Mouse (Mus musculus) hindbrain, postnatal 0 days (tissue): Measurements from ENCODE around the gene Emp2. TPM values are rescaled to one million over a fixed set of nuclear protein-coding genes. Genes with fewer than 3 reads are reported as not detected.
"Not testable (repeated sequence)": the region's sequence is repeated elsewhere in the genome, so short reads cannot be mapped to it uniquely, and the experiment has no call there.

Experiments used
- ATAC-seq: fragments of 200-750 bp; cut with Nextera tagmentation; 2 replicates; pipeline ENCODE4 v1.8.0; 2017; ENCODE audit warnings: mild to moderate bottlenecking, moderate TSS enrichment, moderate library complexity
- DNase-seq: peaks from one replicate; pipeline ENCODE4 v3.0.0-alpha.2; 2015; ENCODE audit warnings: low spot score
- H3K27ac ChIP-seq: fragments of 300-500 bp; sonication (generic); 2 replicates; pipeline ENCODE4 v1.5.1; 2014; ENCODE audit warnings: mild to moderate bottlenecking
- H3K27me3 ChIP-seq: fragments of 300-500 bp; sonication (generic); 2 replicates; pipeline ENCODE4 v1.6.1; 2014; ENCODE audit warnings: low read length, mixed read lengths; ENCODE audit not compliant: insufficient read depth
- H3K36me3 ChIP-seq: fragments of 300-500 bp; sonication (generic); 2 replicates; pipeline ENCODE4 v1.6.1; 2014; ENCODE audit warnings: low read length, mixed read lengths; ENCODE audit not compliant: insufficient read depth
- H3K4me1 ChIP-seq: fragments of 300-500 bp; sonication (generic); 2 replicates; pipeline ENCODE4 v1.6.1; 2014; ENCODE audit warnings: antibody characterized with exemption, low read length, mixed read lengths; ENCODE audit not compliant: insufficient read depth
- H3K4me2 ChIP-seq: fragments of 300-500 bp; sonication (generic); 2 replicates; pipeline ENCODE4 v1.6.1; 2014; ENCODE audit warnings: low read depth, mild to moderate bottlenecking, low read length, moderate library complexity, mixed read lengths
- H3K4me3 ChIP-seq: fragments of 300-500 bp; sonication (generic); 2 replicates; pipeline ENCODE4 v1.5.1; 2014; ENCODE audit warnings: low read length
- H3K9ac ChIP-seq: fragments of 300-500 bp; sonication (generic); replicated peaks from 2 replicates; pipeline ENCODE4 v1.6.1; 2014; ENCODE audit warnings: mild to moderate bottlenecking, low read length, moderate library complexity, mixed read lengths
- H3K9me3 ChIP-seq: fragments of 300-500 bp; sonication (generic); 2 replicates; pipeline ENCODE4 v1.6.1; 2016; ENCODE audit warnings: low read length, mixed read lengths
- CTCF ChIP-seq: IDR thresholded peaks from 2 replicates; pipeline ENCODE4 v1.5.1; 2016; ENCODE audit warnings: antibody characterized with exemption, control low read depth, low read depth
- WGBS: fragments of 180-500 bp; shearing (Covaris S2); extraction: QIAGEN DNeasy Blood & Tissue Kit; methylation state at CpG from one replicate; pipeline ENCODE4 v1.1.7; 2014; 5-methylcytosine and 5-hydroxymethylcytosine counted together
- polyA plus RNA-seq: library from polyadenylated mRNA; unstranded; fragments of >200 nt; fragmentation: Nextera tagmentation; extraction: Ambion mirVana; gene quantifications from 2 replicates; pipeline ENCODE4 v1.2.1, GENCODE M21; 2015
- total RNA-seq: library from RNA; depleted of rRNA; stranded (reverse); fragments of >200 nt; gene quantifications from 2 replicates; pipeline ENCODE4 v1.2.3, GENCODE M21; 2014

Gene Emp2
- total and polyA plus RNA-seq, 2 experiments from 2014 or later: 26.6 to 30.7 TPM

DNA sequence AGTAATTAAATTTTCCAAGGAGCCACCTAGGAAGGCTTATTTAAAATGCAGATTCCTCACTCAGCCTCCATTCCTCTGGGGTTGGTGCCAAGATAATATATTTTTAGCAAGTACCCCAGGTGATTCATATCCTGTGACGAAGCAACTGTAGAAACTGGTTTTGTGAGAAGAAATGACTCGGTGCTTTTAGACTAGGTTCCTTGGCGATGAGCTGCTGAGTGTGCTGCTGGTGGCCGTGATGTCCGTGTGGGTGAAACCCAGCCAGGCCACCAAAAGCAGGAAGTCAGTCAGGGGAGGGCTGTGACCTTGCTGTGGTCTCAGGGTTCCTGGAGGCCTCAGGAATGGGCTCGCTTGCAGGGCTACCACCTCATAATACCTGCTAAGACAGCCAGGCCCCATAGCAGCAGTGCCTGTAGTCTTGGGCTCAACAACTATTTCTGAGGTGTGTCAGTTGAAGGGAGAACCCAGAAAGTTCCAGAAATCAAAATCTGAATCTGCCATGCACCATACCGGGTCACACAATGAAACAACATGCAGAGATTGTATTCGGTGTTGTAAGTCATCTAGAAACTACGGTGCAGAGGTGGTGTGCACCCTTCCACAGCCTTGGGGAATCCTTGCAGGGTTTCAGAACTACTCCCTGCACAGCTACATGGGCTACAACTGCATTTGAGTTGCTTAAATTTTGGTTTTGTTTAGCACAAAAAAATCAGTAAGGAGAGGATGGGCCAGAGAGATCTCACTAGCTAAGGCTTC is 27.1 kb downstream of the Emp2 start:
- WGBS: 83% methylated on average over 9 of the region's 9 CpGs
- H3K36me3 ChIP-seq: no peaks in the 10 kb centered on the region
- no peak for DNase-seq
- H3K9ac ChIP-seq: no peak overlapping the region
- TF ChIP-seq CTCF: no peak
- H3K9me3 ChIP-seq: no peaks in the 10 kb centered on the region
- no peak for ATAC-seq
- H3K4me1 ChIP-seq: no peaks in the 10 kb centered on the region
- H3K4me2 ChIP-seq: no peak overlapping the region
- H3K4me3 ChIP-seq: no peak overlapping the region
- no peaks in the 10 kb centered on the region for H3K27me3 ChIP-seq
- H3K27ac ChIP-seq: no peak overlapping the region

DNA sequence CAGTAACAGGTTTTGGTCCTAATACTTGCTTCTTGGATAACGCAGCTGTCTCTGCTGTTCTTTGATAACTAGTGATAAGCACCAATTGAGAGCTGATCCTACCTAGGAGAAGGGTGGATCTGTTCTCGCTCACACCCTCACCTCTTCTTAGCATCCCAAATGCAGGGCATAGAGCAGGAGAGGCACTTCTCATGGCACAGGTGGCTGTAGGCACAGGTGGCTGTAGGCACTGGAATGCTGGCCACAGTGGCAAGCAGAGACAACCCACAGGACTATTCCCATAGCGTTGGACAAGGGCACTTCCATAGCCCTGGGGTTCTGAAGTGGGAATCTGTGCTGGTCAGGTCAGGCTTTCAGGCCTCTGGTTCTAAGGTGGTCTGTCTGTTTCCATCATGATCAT is 31.9 kb downstream of the Emp2 start:
- Histone ChIP-seq H3K9ac (no peak overlapping the region), H3K4me2 (no peak overlapping the region), H3K36me3 (no peaks in the 10 kb centered on the region), H3K4me1 (no peaks in the 10 kb centered on the region), H3K27ac (no peak overlapping the region), H3K27me3 (no peaks in the 10 kb centered on the region), H3K9me3 (no peaks in the 10 kb centered on the region), H3K4me3 (no peak overlapping the region)
- ATAC-seq: no peak
- no peak for TF ChIP-seq CTCF
- DNase-seq: no peak
- 92% methylated on average over 3 of the region's 3 CpGs for WGBS

- no peak overlapping the region for H3K4me3 ChIP-seq
These were observed 33.3 kb downstream of the Emp2 start for GRCm38 (mm10) chr16:10280286-10280951.

GRCm38 (mm10) chr16:10276778-10277177 is 37.0 kb downstream of the Emp2 start:
- WGBS: 81% methylated on average over 5 of the region's 5 CpGs
- not testable (repeated sequence) for H3K4me3 ChIP-seq, H3K9ac ChIP-seq, H3K4me2 ChIP-seq, DNase-seq, H3K27me3 ChIP-seq, H3K9me3 ChIP-seq, H3K27ac ChIP-seq, H3K4me1 ChIP-seq, H3K36me3 ChIP-seq, ATAC-seq

More at GRCm38 (mm10) chr16:10280286-10280951, 33.3 kb downstream of the Emp2 start:
- peak; percentile 89 for TF ChIP-seq CTCF
- H3K4me2 ChIP-seq: no peak overlapping the region
- no peaks in the 10 kb centered on the region for H3K27me3 ChIP-seq
- DNase-seq (peak; percentile 86), ATAC-seq (peak; percentile 69)
- WGBS: 54% methylated on average over 12 of the region's 12 CpGs
- no peak overlapping the region for H3K27ac ChIP-seq
- H3K36me3 ChIP-seq: no peaks in the 10 kb centered on the region
- no peaks in the 10 kb centered on the region for H3K9me3 ChIP-seq
- H3K4me1 ChIP-seq: no peaks in the 10 kb centered on the region
- H3K9ac ChIP-seq: no peak overlapping the region

DNA sequence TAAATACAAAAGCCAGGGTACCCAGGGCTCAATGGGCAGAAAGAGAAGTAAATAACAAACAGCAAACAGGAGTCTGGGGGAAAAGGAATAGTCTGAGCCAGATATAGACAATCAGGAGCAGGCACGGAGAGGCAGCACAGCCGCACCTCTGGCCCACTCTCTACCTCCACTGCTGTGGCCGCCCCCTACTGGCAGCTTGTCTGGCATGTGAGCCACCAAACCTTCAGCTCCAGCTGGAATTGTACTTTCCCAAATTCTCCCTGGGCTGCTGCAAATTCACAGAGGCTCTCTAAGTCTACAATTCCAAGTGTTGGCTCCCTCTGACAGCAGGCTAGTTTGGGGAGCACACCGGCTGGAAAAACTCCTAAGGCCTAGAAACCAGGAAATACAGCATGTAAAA is 39.3 kb downstream of the Emp2 start:
- Histone ChIP-seq H3K4me3 (no peak overlapping the region), H3K9me3 (no peaks in the 10 kb centered on the region; the same call in 1 of the 2 replicates), H3K27ac (no peak overlapping the region), H3K4me1 (no peaks in the 10 kb centered on the region), H3K27me3 (no peaks in the 10 kb centered on the region), H3K4me2 (no peak overlapping the region), H3K36me3 (no peaks in the 10 kb centered on the region), H3K9ac (no peak overlapping the region)
- ATAC-seq: no peak
- DNase-seq: no peak
- no peak for TF ChIP-seq CTCF
- WGBS: 77% methylated on average over 4 of the region's 4 CpGs

- H3K9ac ChIP-seq: no peak overlapping the region
- no peaks in the 10 kb centered on the region; the same call in 1 of the 2 replicates for H3K9me3 ChIP-seq
- H3K4me2 ChIP-seq: no peak overlapping the region
- DNase-seq (peak; percentile 83), ATAC-seq (no peak)
- H3K27me3 ChIP-seq: no peaks in the 10 kb centered on the region
- no peaks in the 10 kb centered on the region for H3K4me1 ChIP-seq
- no peaks in the 10 kb centered on the region for H3K36me3 ChIP-seq
- 31% methylated on average over 3 of the region's 3 CpGs for WGBS
- TF ChIP-seq CTCF: peak; percentile 75
- no peak overlapping the region for H3K27ac ChIP-seq
- no peak overlapping the region for H3K4me3 ChIP-seq
These were observed 41.5 kb downstream of the Emp2 start for GRCm38 (mm10) chr16:10272256-10272655.

GRCm38 (mm10) chr16:10253993-10254392 is 59.8 kb downstream of the Emp2 start:
- 14% methylated on average over 1 of the region's 1 CpGs for WGBS
- H3K4me3 ChIP-seq: no peak overlapping the region
- TF ChIP-seq CTCF: no peak
- H3K36me3 ChIP-seq: no peaks in the 10 kb centered on the region
- H3K9me3 ChIP-seq: no peaks in the 10 kb centered on the region
- H3K9ac ChIP-seq: no peak overlapping the region
- H3K27ac ChIP-seq: no peak overlapping the region
- no peak for ATAC-seq
- no peak overlapping the region for H3K4me2 ChIP-seq
- no peak for DNase-seq
- no peaks in the 10 kb centered on the region for H3K4me1 ChIP-seq
- H3K27me3 ChIP-seq: no peaks in the 10 kb centered on the region
